Mouse (Mus musculus) ES-E14 (cell line): Measurements from ENCODE around the gene Sfrp4. TPM values are rescaled to one million over a fixed set of nuclear protein-coding genes. Genes with fewer than 3 reads are reported as not detected.

Experiments
- DNase-seq: peaks from one replicate; pipeline ENCODE4 v3.0.0-alpha.2; 2013; ENCODE audit warnings: low read depth, low spot score
- H3K27ac ChIP-seq: 2 replicates; pipeline ENCODE4 v1.5.1; 2012; ENCODE audit warnings: low read depth, mild to moderate bottlenecking, low read length, moderate library complexity, mixed read lengths; ENCODE audit not compliant: poor library complexity, insufficient read depth, severe bottlenecking
- H3K36me3 ChIP-seq: 2 replicates; pipeline ENCODE4 v1.6.1; 2012; ENCODE audit warnings: mild to moderate bottlenecking, low read length, moderate library complexity, mixed read lengths; ENCODE audit not compliant: control insufficient read depth, poor library complexity, insufficient read depth, severe bottlenecking
- H3K4me1 ChIP-seq, 2 experiments: fragments of 150-350 bp in 1 of 2; sonication (generic) in 1 of 2; 2 replicates each; pipeline ENCODE4 v1.6.1; 2012; ENCODE audit warnings: low read length in 2 of 2, mild to moderate bottlenecking in 1 of 2, mixed read lengths in 1 of 2; ENCODE audit not compliant: control insufficient read depth in 2 of 2, insufficient read depth in 2 of 2, poor library complexity in 1 of 2
- H3K4me3 ChIP-seq, 2 experiments: fragments of 150-350 bp in 1 of 2; sonication (generic) in 1 of 2; 2 replicates each; pipeline ENCODE4 v1.5.1; 2012; ENCODE audit warnings: low read length in 2 of 2, low read depth in 1 of 2, mild to moderate bottlenecking in 1 of 2, mixed read lengths in 1 of 2; ENCODE audit not compliant: insufficient read depth in 1 of 2, poor library complexity in 1 of 2, severe bottlenecking in 1 of 2
- H3K9ac ChIP-seq: 2 replicates; pipeline ENCODE4 v1.6.1; 2012; ENCODE audit warnings: low read depth, mild to moderate bottlenecking, low read length, mixed read lengths; ENCODE audit not compliant: poor library complexity, insufficient read depth, severe bottlenecking
- H3K9me3 ChIP-seq: fragments of 150-350 bp; sonication (generic); 2 replicates; pipeline ENCODE4 v1.6.1; 2012; ENCODE audit warnings: low read depth, mild to moderate bottlenecking, low read length; ENCODE audit not compliant: control insufficient read depth, insufficient read depth
- CHD2 ChIP-seq: IDR thresholded peaks from 2 replicates; pipeline ENCODE4 v1.6.1; 2014; ENCODE audit warnings: mild to moderate bottlenecking, low read depth, low read length, inconsistent platforms
- HCFC1 ChIP-seq: IDR thresholded peaks from 2 replicates; pipeline ENCODE4 v1.6.1; 2012; ENCODE audit warnings: low read length, inconsistent platforms, borderline replicate concordance; ENCODE audit not compliant: insufficient read depth
- MAFK ChIP-seq: IDR thresholded peaks from 2 replicates; pipeline ENCODE4 v1.6.1; 2014; ENCODE audit warnings: mild to moderate bottlenecking, low read depth, low read length, inconsistent platforms; ENCODE audit not compliant: insufficient read depth
- ZC3H11A ChIP-seq: IDR thresholded peaks from 2 replicates; pipeline ENCODE4 v1.6.1; 2012; ENCODE audit warnings: low read depth, mild to moderate bottlenecking, inconsistent platforms, low read length, borderline replicate concordance
- ZNF384 ChIP-seq: IDR thresholded peaks from 2 replicates; pipeline ENCODE4 v1.6.1; 2012; ENCODE audit warnings: low read depth, low read length, inconsistent platforms
- in situ Hi-C, 2 experiments: fragments of 600-800 bp; cut with MboI; formaldehyde crosslinking; loops; one replicate each; pipeline ENCODE4 v1.15.1; 2025; ENCODE audit warnings: low sequenced_read_pairs in 2 of 2, inconsistent platforms in 1 of 2; ENCODE audit not compliant: unreplicated experiment in 2 of 2
- total RNA-seq: library from RNA; depleted of rRNA; stranded (reverse); fragments of 300-350 nt; gene quantifications from 2 replicates; pipeline ENCODE4 v1.2.3, GENCODE M21; 2012

Sfrp4 gene
- total RNA-seq, 1 experiment = 6.4 TPM

DNA sequence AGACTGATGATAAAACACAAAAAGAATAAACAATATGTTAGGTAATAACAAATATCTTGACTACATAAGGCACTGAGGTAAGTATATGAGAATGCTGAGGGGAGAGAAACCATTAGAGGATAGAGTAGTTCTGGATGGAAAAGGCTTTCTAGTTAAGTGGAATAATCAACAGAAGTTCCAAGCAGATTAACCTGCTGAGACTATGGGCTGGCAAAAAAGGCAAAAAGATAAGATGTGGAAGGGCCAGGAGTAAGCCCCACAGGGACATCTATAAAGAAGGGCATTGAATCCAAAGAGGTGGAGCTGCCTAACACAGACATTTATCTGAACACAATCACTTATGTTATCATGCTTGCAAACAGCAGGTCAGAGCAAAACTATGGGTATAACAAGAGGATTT, 14.8 kb upstream of the Sfrp4 start:
- DNase-seq = no peak
- no peak for TF ChIP-seq ZC3H11A
- TF ChIP-seq MAFK = no peak
- no peak for TF ChIP-seq CHD2
- TF ChIP-seq ZNF384 = no peak
- TF ChIP-seq HCFC1 = no peak
- no peak overlapping the region for H3K4me3 ChIP-seq
- H3K9me3 ChIP-seq = no peaks in the 10 kb centered on the region
- H3K27ac ChIP-seq = no peak overlapping the region
- no peak overlapping the region for H3K9ac ChIP-seq
- in situ Hi-C loops = no loop called here
- no peaks in the 10 kb centered on the region for H3K4me1 ChIP-seq
- H3K36me3 ChIP-seq = no peaks in the 10 kb centered on the region; the same call in 1 of the 2 replicates

DNA sequence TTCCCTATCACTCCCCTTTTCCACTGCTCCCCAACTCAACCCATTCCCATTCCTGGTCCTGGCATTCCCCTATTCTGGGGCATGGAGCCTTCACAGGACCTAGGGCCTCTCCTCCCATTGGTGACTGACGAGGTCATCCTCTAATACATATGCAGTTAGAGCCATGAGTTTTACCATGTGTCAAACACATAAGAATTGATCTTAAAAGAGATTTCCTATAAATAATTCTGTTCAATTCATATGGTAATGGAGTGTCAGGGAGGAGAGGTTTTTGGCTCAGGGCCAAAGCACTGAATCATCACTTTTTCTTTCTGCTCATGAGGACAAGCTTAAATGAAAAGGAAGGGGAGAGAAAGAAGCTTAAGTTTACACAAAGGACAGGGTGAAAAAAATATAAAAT, 10.6 kb upstream of the Sfrp4 start:
- Histone ChIP-seq H3K4me1 (no peaks in the 10 kb centered on the region), H3K9ac (no peak overlapping the region), H3K9me3 (no peaks in the 10 kb centered on the region), H3K4me3 (no peak overlapping the region), H3K36me3 (no peaks in the 10 kb centered on the region; the same call in none of the 2 replicates), H3K27ac (no peak overlapping the region)
- DNase-seq = no peak
- in situ Hi-C loops = no loop called here
- TF ChIP-seq CHD2 (no peak), MAFK (no peak), ZNF384 (no peak), HCFC1 (no peak), ZC3H11A (no peak)

DNA sequence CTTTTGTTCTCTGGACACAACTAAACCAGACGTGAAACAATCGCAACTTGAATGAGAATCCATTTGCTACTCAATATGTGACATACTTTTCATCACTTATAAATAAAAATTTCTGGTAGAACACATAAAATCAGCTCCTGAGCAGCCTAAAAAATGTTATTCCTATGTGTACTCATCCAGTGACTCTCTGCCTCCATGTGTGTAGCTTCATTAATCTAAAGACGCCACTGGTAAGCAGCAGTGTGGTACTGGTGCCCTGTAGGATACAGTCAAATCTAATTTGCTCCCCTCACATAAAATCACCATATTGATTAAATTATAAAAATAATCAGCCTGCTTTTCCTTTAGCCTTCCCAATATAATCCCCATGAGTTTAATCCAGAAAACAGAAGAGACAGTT, 9.9 kb upstream of the Sfrp4 start:
- no peaks in the 10 kb centered on the region for H3K4me1 ChIP-seq
- no peak for DNase-seq
- no peaks in the 10 kb centered on the region for H3K9me3 ChIP-seq
- TF ChIP-seq ZNF384 = no peak
- no peak for TF ChIP-seq CHD2
- TF ChIP-seq HCFC1 = no peak
- no peak for TF ChIP-seq MAFK
- no peak for TF ChIP-seq ZC3H11A
- in situ Hi-C loops = no loop called here
- no peaks in the 10 kb centered on the region; the same call in none of the 2 replicates for H3K36me3 ChIP-seq
- no peak overlapping the region for H3K4me3 ChIP-seq
- H3K9ac ChIP-seq = no peak overlapping the region
- no peak overlapping the region for H3K27ac ChIP-seq

DNA sequence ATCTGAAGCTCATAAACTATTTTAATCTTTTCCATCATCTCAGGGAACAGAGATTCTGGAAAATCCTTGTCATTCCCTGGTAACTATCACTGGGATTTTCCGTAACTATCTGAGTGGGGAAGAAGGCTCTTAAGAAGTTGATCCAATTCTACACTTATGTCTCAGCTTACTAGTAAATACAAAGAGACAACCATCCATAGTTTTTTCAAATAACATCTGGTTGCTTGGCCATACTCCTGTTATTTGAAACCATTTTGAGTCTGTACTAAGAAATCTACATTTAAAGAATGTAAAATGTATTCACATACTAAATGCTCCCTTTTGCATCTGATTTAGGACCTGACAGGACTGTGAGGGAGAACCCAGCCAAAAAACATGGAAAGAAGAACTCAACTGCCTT, 9.5 kb upstream of the Sfrp4 start:
- no peak for DNase-seq
- TF ChIP-seq ZC3H11A = no peak
- TF ChIP-seq HCFC1 = no peak
- no peak for TF ChIP-seq ZNF384
- no peak for TF ChIP-seq CHD2
- no peak for TF ChIP-seq MAFK
- H3K4me3 ChIP-seq = no peak overlapping the region
- no peak overlapping the region for H3K27ac ChIP-seq
- H3K9me3 ChIP-seq = no peaks in the 10 kb centered on the region
- no peak overlapping the region for H3K9ac ChIP-seq
- H3K36me3 ChIP-seq = no peaks in the 10 kb centered on the region; the same call in none of the 2 replicates
- peaks cover 0 to 3% of the 10 kb centered on the region in 2 experiments; a peak in 1 of 4 replicates for H3K4me1 ChIP-seq
- in situ Hi-C loops = no loop called here

DNA sequence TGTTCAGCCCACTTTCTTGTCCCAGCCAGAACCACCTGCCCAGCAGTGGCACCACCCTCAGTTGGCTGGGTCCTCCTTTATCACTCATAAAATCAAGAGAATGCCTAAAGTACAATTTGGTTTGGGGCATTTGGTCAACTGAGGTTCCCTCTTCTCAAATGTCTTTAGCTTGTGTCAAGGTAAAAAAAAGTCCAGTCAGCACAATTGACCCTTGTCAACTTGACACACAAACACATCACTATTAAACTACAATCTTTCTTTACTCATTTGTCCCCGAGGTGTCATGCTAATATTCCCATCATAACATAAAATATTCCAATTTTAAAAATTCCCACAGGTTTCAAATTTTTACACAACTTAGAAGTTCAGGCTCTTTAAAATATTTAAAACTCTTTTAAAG, 8.6 kb upstream of the Sfrp4 start:
- Histone ChIP-seq H3K36me3 (no peaks in the 10 kb centered on the region; the same call in none of the 2 replicates), H3K9ac (no peak overlapping the region), H3K4me1 (peaks cover 0 to 3% of the 10 kb centered on the region in 2 experiments; a peak in 1 of 4 replicates), H3K4me3 (no peak overlapping the region), H3K9me3 (no peaks in the 10 kb centered on the region), H3K27ac (no peak overlapping the region)
- in situ Hi-C loops = no loop called here
- no peak for DNase-seq
- TF ChIP-seq ZNF384 (no peak), MAFK (peak; percentile 70; the same call in 1 of the 2 replicates)
